Mouse (Mus musculus) ES-E14 (cell line): ENCODE measurements at regions not wholly inside any gene's neighbourhood (a gene's known extent, or its start where the extent isn't known, plus 50 kb on each side); places are given as distances from the start of the nearest gene placed in this dataset.

Experiments used
- CHD2 ChIP-seq: IDR thresholded peaks from 2 replicates; pipeline ENCODE4 v1.6.1; 2014; ENCODE audit warnings: mild to moderate bottlenecking, low read depth, low read length, inconsistent platforms
- HCFC1 ChIP-seq: IDR thresholded peaks from 2 replicates; pipeline ENCODE4 v1.6.1; 2012; ENCODE audit warnings: low read length, inconsistent platforms, borderline replicate concordance; ENCODE audit not compliant: insufficient read depth

DNA sequence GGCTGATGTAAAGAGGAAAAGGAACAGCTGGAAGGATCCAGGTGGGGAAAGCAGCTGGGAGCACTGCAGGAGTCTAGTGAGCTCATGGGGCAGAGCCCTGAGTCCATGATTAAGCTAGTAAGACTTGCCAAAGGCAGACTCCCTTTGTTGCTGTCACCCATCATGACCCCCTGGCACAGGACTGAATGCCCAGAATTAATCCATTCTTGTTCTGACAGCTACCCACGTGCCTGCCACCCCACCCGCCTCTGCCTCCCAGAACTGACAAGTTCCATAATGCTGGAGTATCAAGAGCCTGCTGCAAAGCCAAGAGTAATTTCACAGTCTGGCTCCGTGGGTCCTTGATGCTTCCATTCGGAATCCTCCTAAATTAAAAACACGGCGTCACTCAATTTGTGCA is 285.1 kb upstream of the Castor2 start:
- TF ChIP-seq CHD2 (no peak), HCFC1 (no peak)
